Mouse (Mus musculus) heart, embryonic 11.5 days (tissue): Measurements from ENCODE around the gene Camk2g. TPM values are rescaled to one million over a fixed set of nuclear protein-coding genes. Genes with fewer than 3 reads are reported as not detected.

Experiments
- ATAC-seq: fragments of 200-750 bp; cut with Nextera tagmentation; replicated peaks from 2 replicates; pipeline ENCODE4 v1.8.0; 2017; ENCODE audit warnings: moderate library complexity; ENCODE audit not compliant: insufficient number of reproducible peaks, low FRiP score, low TSS enrichment
- H3K27ac ChIP-seq: fragments of 300-500 bp; sonication (generic); 2 replicates; pipeline ENCODE4 v1.5.1; 2014; ENCODE audit warnings: mild to moderate bottlenecking, low read depth, low read length
- H3K27me3 ChIP-seq: fragments of 300-500 bp; sonication (generic); 2 replicates; pipeline ENCODE4 v1.6.1; 2014; ENCODE audit warnings: mild to moderate bottlenecking, low read length, mixed read lengths; ENCODE audit not compliant: control insufficient read depth, insufficient read depth
- H3K36me3 ChIP-seq: fragments of 300-500 bp; sonication (generic); 2 replicates; pipeline ENCODE4 v1.6.1; 2014; ENCODE audit warnings: mild to moderate bottlenecking, low read length, moderate library complexity, mixed read lengths; ENCODE audit not compliant: control insufficient read depth, insufficient read depth
- H3K4me1 ChIP-seq: fragments of 300-500 bp; sonication (generic); 2 replicates; pipeline ENCODE4 v1.6.1; 2014; ENCODE audit warnings: low read length; ENCODE audit not compliant: control insufficient read depth, insufficient read depth
- H3K4me2 ChIP-seq: fragments of 300-500 bp; sonication (generic); 2 replicates; pipeline ENCODE4 v1.6.1; 2014; ENCODE audit warnings: mild to moderate bottlenecking, moderate library complexity
- H3K4me3 ChIP-seq: fragments of 300-500 bp; sonication (generic); 2 replicates; pipeline ENCODE4 v1.5.1; 2014; ENCODE audit warnings: low read depth, low read length
- H3K9ac ChIP-seq: fragments of 300-500 bp; sonication (generic); 2 replicates; pipeline ENCODE4 v1.6.1; 2014; ENCODE audit warnings: mild to moderate bottlenecking, low read depth, low read length, moderate library complexity
- H3K9me3 ChIP-seq: fragments of 300-500 bp; sonication (generic); replicated peaks from 2 replicates; pipeline ENCODE4 v1.6.1; 2016; ENCODE audit warnings: low read length; ENCODE audit not compliant: control insufficient read depth
- WGBS: fragments of 180-500 bp; shearing (Covaris S2); extraction: QIAGEN DNeasy Blood & Tissue Kit; methylation state at CpG from one replicate; pipeline ENCODE4 v1.1.7; 2014; ENCODE audit not compliant: insufficient replicate concordance; 5-methylcytosine and 5-hydroxymethylcytosine counted together
- polyA plus RNA-seq: library from polyadenylated mRNA; unstranded; fragments of >200 nt; fragmentation: Nextera tagmentation; extraction: Ambion mirVana; gene quantifications from 2 replicates; pipeline ENCODE4 v1.2.1, GENCODE M21; 2014

Gene Camk2g
- polyA plus RNA-seq = 61.8 and 65.6 TPM in 2 replicates

DNA sequence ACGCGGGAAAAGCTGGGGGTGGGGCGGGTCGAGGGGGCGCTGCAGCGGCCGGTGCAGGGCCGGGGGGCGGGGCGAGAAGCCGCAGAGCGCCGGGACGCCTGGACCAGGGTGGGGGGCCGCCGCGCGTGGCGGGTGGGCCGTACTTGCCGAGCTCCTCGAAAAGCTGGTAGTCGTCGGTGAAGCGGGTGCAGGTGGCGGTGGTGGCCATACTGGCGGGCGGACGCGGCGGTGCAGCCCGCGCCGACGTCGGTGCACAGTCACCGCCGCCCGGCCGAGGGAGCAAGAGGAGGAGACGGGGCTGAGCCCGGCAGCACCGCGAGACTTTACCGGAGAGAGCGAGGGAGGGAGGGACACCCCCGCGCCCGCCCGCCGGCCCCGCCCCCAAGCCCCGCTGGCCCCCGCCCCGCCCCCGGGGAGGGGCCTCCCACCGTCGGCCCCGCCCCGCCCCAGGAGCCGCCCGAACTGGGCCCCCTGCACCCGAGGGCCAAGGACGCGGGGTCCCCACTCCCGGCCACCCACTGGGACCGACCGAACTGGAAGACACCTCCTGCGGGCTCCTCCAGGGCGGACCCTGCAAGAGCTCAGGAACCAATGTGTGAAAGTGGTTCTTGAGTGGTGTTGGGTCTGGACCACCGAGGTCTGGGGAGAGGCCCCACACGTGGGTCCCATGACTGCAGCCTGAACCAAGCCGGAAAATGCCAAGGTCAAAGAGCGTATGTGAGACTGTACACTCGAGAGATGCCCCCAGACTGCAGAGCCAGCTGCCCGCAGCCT lies at the start of gene Camk2g:
Gene Camk2g (minus strand): TSS at position 331 of the 774 bp plus-strand sequence.
- Histone ChIP-seq H3K9me3 (no peaks in the 10 kb centered on the region), H3K27me3 (no peaks in the 10 kb centered on the region), H3K9ac (peak within 1 kb of the TSS; percentile 85), H3K36me3 (peaks cover 16% of the 10 kb centered on the region; the same call in 1 of the 2 replicates), H3K4me1 (peaks cover 23% of the 10 kb centered on the region), H3K4me2 (peak within 1 kb of the TSS; percentile 88), H3K4me3 (peak within 1 kb of the TSS; percentile 86), H3K27ac (peak within 1 kb of the TSS; percentile 79)
- WGBS = under 1% methylated on average over 49 of the region's 76 CpGs
- ATAC-seq = peak; percentile 88

DNA sequence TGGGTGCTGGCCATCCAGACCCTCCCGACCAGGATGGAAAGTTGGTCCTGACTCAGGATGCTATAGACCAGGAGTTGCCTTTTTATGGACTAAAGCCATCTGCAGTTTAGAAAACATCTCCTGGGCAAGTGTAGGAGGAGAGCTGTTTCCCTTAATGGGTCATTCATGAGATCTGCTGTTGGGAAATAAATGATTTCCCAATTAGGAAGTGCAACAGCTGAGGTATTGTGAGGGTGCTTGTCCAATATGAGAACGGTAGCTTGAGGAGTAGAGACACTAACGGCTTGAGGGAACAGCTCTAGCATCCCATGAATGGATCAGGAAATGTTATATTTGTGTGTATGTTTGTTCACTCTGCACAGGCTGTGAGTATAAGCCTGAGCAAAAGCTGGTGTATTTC lies 48.7 kb upstream of the Camk2g start:
- Histone ChIP-seq H3K9ac (no peak overlapping the region), H3K27ac (no peak overlapping the region), H3K27me3 (peaks cover under 1% of the 10 kb centered on the region; the same call in 1 of the 2 replicates), H3K36me3 (no peaks in the 10 kb centered on the region), H3K4me3 (no peak overlapping the region), H3K4me1 (no peaks in the 10 kb centered on the region), H3K9me3 (no peaks in the 10 kb centered on the region), H3K4me2 (no peak overlapping the region)
- ATAC-seq = no peak
- 73% methylated on average over 3 of the region's 3 CpGs for WGBS

DNA sequence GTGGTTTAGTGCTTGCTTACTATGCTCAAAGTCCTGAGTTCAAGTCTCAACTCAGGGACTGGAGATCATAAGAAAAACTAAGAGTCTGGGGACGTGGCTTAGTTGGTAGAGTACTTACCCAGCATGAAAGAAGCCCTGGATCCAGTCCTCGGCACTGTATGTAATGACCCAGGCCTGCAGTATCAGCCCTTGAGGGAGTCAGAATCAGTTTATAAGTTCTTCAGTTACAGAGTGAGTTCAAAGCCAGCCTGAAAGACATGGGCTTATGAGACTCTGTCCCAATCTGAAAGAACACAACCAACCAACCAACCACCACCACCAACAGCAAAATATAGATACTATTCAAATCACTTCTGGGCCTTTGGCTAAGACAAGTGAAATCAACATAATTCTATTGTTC lies 47.6 kb upstream of the Camk2g start:
- 77% methylated on average over 2 of the region's 2 CpGs for WGBS
- no peak overlapping the region for H3K4me3 ChIP-seq
- no peak overlapping the region for H3K27ac ChIP-seq
- no peak overlapping the region for H3K4me2 ChIP-seq
- no peak for ATAC-seq
- peaks cover 6% of the 10 kb centered on the region; the same call in 1 of the 2 replicates for H3K4me1 ChIP-seq
- no peak overlapping the region for H3K9ac ChIP-seq
- no peaks in the 10 kb centered on the region for H3K9me3 ChIP-seq
- H3K27me3 ChIP-seq = peaks cover 3% of the 10 kb centered on the region; the same call in 1 of the 2 replicates
- no peaks in the 10 kb centered on the region for H3K36me3 ChIP-seq

GRCm38 (mm10) chr14:20837681-20838080 lies 43.8 kb upstream of the Camk2g start:
- no peaks in the 10 kb centered on the region for H3K9me3 ChIP-seq
- peaks cover 3% of the 10 kb centered on the region; the same call in 1 of the 2 replicates for H3K27me3 ChIP-seq
- H3K4me1 ChIP-seq = peaks cover 6% of the 10 kb centered on the region; the same call in 1 of the 2 replicates
- ATAC-seq = no peak
- no peaks in the 10 kb centered on the region for H3K36me3 ChIP-seq
- no peak overlapping the region for H3K4me2 ChIP-seq
- no peak overlapping the region for H3K27ac ChIP-seq
- 59% methylated on average over 7 of the region's 7 CpGs for WGBS
- H3K9ac ChIP-seq = peak overlapping the region; percentile 39; the same call in 1 of the 2 replicates
- no peak overlapping the region for H3K4me3 ChIP-seq

GRCm38 (mm10) chr14:20836905-20837376 lies 43.1 kb upstream of the Camk2g start:
- H3K27me3 ChIP-seq = peaks cover 3% of the 10 kb centered on the region; the same call in 1 of the 2 replicates
- peaks cover 6% of the 10 kb centered on the region; the same call in 1 of the 2 replicates for H3K4me1 ChIP-seq
- no peak for ATAC-seq
- WGBS = 4% methylated on average over 10 of the region's 10 CpGs
- peak overlapping the region; percentile 55 for H3K4me3 ChIP-seq
- no peaks in the 10 kb centered on the region for H3K36me3 ChIP-seq
- H3K27ac ChIP-seq = no peak overlapping the region
- peak overlapping the region; percentile 76 for H3K9ac ChIP-seq
- H3K9me3 ChIP-seq = no peaks in the 10 kb centered on the region
- peak overlapping the region; percentile 99 for H3K4me2 ChIP-seq

GRCm38 (mm10) chr14:20836171-20836904 lies 42.5 kb upstream of the Camk2g start, which contains the start of gene Plau:
TSS of gene Plau (plus strand) at chr14:20836660.
- under 1% methylated on average over 33 of the region's 33 CpGs for WGBS
- peaks cover 6% of the 10 kb centered on the region; the same call in 1 of the 2 replicates for H3K4me1 ChIP-seq
- no peak within 1 kb of the TSS for H3K27ac ChIP-seq
- peak within 1 kb of the TSS; percentile 76 for H3K9ac ChIP-seq
- H3K36me3 ChIP-seq = no peaks in the 10 kb centered on the region
- peak within 1 kb of the TSS; percentile 99 for H3K4me2 ChIP-seq
- no peaks in the 10 kb centered on the region for H3K9me3 ChIP-seq
- H3K4me3 ChIP-seq = peak within 1 kb of the TSS; percentile 55
- ATAC-seq = no peak; the same call in 1 of the 2 replicates
- H3K27me3 ChIP-seq = peaks cover 3% of the 10 kb centered on the region; the same call in 1 of the 2 replicates

GRCm38 (mm10) chr14:20834136-20834535 lies 40.2 kb upstream of the Camk2g start:
- H3K27me3 ChIP-seq = peaks cover 3% of the 10 kb centered on the region; the same call in 1 of the 2 replicates
- ATAC-seq = no peak
- H3K4me3 ChIP-seq = no peak overlapping the region
- no peaks in the 10 kb centered on the region for H3K36me3 ChIP-seq
- H3K9me3 ChIP-seq = no peaks in the 10 kb centered on the region
- H3K4me1 ChIP-seq = peaks cover 6% of the 10 kb centered on the region; the same call in 1 of the 2 replicates
- H3K27ac ChIP-seq = no peak overlapping the region
- WGBS = 41% methylated on average over 7 of the region's 7 CpGs
- H3K4me2 ChIP-seq = no peak overlapping the region
- no peak overlapping the region for H3K9ac ChIP-seq

DNA sequence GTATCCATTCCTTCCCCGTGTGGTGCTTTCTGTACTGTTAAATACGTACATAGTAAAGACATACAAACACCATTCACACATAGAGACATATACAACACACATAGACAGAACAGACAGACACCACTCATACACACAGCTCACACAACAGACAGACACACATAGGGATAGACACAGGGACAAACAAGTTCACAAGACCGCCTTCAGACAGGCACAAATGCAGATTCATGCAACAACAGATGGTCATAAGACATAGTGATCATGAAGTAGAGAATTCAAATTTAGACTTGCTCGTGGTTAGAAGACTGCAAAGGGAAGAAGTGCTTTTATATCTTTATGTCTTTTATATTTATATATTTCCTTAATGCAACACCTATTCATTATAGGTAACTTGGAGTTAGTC lies 39.6 kb upstream of the Camk2g start:
- WGBS = 82% methylated on average over 4 of the region's 4 CpGs
- no peaks in the 10 kb centered on the region for H3K9me3 ChIP-seq

More for the DNA sequence above, 39.6 kb upstream of the Camk2g start:
- H3K9ac ChIP-seq = no peak overlapping the region
- H3K4me1 ChIP-seq = peaks cover 6% of the 10 kb centered on the region; the same call in 1 of the 2 replicates
- H3K36me3 ChIP-seq = no peaks in the 10 kb centered on the region
- H3K27me3 ChIP-seq = peaks cover 3% of the 10 kb centered on the region; the same call in 1 of the 2 replicates
- no peak overlapping the region for H3K4me3 ChIP-seq
- H3K4me2 ChIP-seq = no peak overlapping the region
- no peak for ATAC-seq
- no peak overlapping the region for H3K27ac ChIP-seq
